Mouse (Mus musculus): ENCODE results near the gene Casp14. TPM values are rescaled to one million over a fixed set of nuclear protein-coding genes. Genes with fewer than 3 reads are reported as not detected.

The Casp14 gene
- not detected for total RNA-seq (2021)
- long read RNA-seq, experiment 1: 0 reads
- long read RNA-seq, experiment 2: 0 reads

GRCm38 (mm10) chr10:78718056-78718455 is at the start of gene Casp14:
Casp14 (minus strand) TSS chr10:78718294.
- no peak for DNase-seq (ENCODE audit: low spot score in 2 of 2)

- DNase-seq (ENCODE audit: low spot score in 2 of 2): no peak
These were observed 47.5 kb upstream of the Casp14 start for GRCm38 (mm10) chr10:78765570-78765969.

GRCm38 (mm10) chr10:78756021-78756420 is 37.9 kb upstream of the Casp14 start:
- DNase-seq (ENCODE audit: low spot score in 2 of 2): peak; percentile 46 to 67

GRCm38 (mm10) chr10:78752452-78753191 is 34.5 kb upstream of the Casp14 start, which contains the start of gene Ccdc105:
Ccdc105 (minus strand) TSS chr10:78753065.
- peak; percentile 36 to 43 for DNase-seq (ENCODE audit: low spot score in 2 of 2)

- no peak for DNase-seq (ENCODE audit: low spot score in 2 of 2)
These were observed 30.9 kb upstream of the Casp14 start for GRCm38 (mm10) chr10:78748946-78749345.

GRCm38 (mm10) chr10:78748161-78748560 is 30.1 kb upstream of the Casp14 start:
- no peak for DNase-seq (ENCODE audit: low spot score in 2 of 2)

- no peak for DNase-seq (ENCODE audit: low spot score in 2 of 2)
These were observed 29.1 kb upstream of the Casp14 start for GRCm38 (mm10) chr10:78747035-78747721.

GRCm38 (mm10) chr10:78745453-78746232 is 27.5 kb upstream of the Casp14 start:
- no peak for DNase-seq (ENCODE audit: low spot score in 2 of 2)

- no peak for DNase-seq (ENCODE audit: low spot score in 2 of 2)
These were observed 25.6 kb upstream of the Casp14 start for GRCm38 (mm10) chr10:78743721-78744120.

GRCm38 (mm10) chr10:78739821-78740220 is 21.7 kb upstream of the Casp14 start:
- no peak for DNase-seq (ENCODE audit: low spot score in 2 of 2)

GRCm38 (mm10) chr10:78727876-78728275 is 9.8 kb upstream of the Casp14 start:
- no peak for DNase-seq (ENCODE audit: low spot score in 2 of 2)

GRCm38 (mm10) chr10:78727035-78727434 is 8.9 kb upstream of the Casp14 start:
- DNase-seq (ENCODE audit: low spot score in 2 of 2): no peak

- DNase-seq (ENCODE audit: low spot score in 2 of 2): no peak
These were observed 5.3 kb upstream of the Casp14 start for GRCm38 (mm10) chr10:78723416-78723815.

GRCm38 (mm10) chr10:78722654-78723053 is 4.6 kb upstream of the Casp14 start:
- no peak for DNase-seq (ENCODE audit: low spot score in 2 of 2)

- no peak for DNase-seq (ENCODE audit: low spot score in 2 of 2)
These were observed 3.9 kb upstream of the Casp14 start for GRCm38 (mm10) chr10:78722036-78722435.

- no peak for DNase-seq (ENCODE audit: low spot score in 2 of 2)
These were observed 1.9 kb downstream of the Casp14 start for GRCm38 (mm10) chr10:78716231-78716630.

- DNase-seq (ENCODE audit: low spot score in 2 of 2): no peak
These were observed 2.9 kb downstream of the Casp14 start for GRCm38 (mm10) chr10:78715156-78715555.

- no peak for DNase-seq (ENCODE audit: low spot score in 2 of 2)
These were observed 4.0 kb downstream of the Casp14 start for GRCm38 (mm10) chr10:78714129-78714528.

- no peak for DNase-seq (ENCODE audit: low spot score in 2 of 2)
These were observed 7.4 kb downstream of the Casp14 start for GRCm38 (mm10) chr10:78710706-78711105.

GRCm38 (mm10) chr10:78700881-78701280 is 17.2 kb downstream of the Casp14 start:
- DNase-seq (ENCODE audit: low spot score in 2 of 2): no peak

- DNase-seq (ENCODE audit: low spot score in 2 of 2): no peak
These were observed 28.1 kb downstream of the Casp14 start for GRCm38 (mm10) chr10:78689973-78690372.

All from adrenal gland, adult 18-20 months (tissue).